Mouse (Mus musculus): ENCODE data around the gene Ppp4r1. TPM values are rescaled to one million over a fixed set of nuclear protein-coding genes. Genes with fewer than 3 reads are reported as not detected.

Gene Ppp4r1
- total RNA-seq, 2 experiments from 2014 or later, result 41.7 to 48.5 TPM

DNA sequence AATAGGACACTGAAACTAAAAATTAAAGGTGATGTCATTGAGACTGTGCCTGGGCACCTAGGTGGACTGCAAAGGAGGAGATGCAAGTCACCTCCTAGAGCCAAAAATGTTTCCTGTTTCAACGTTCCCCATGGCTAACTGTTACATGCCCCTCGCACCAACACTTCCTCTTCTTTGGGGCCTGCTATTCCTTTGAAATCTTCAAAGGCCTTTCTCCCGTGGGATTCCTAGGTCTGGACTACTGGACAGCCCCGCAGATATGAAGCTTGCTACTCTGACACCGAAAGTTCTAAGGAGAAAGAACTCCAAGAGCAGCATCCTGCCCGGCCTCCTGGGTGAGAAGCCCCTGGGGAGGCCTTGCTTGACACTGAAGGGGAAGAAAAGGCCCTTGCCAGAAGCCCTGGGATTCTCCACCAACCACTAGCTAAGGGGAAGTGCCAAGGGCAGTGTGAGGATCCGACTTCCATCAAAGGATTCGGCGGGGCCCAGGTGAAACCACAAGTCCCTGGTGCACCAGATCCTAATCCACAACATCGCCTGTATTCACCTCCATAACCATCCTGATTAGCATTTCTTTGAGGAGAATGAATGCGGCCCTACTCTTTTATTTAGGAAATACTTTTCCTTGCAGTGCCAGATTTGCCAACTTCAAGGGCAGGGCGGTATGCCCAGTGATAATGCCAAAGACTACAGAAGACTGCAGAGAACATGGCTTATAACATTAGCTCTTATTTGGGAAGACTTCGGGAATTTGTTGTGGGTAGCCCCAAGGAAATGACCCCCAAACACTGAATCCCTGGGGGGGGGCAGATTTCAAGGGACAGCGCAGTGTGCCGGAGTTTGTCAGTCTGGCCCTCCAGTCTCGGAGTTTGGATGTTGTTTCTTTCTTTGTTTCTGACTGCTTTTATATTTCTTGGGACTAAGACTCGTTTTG is 11.1 kb upstream of the Ppp4r1 start:
- intact Hi-C loops (cut with DNase I), result loop anchor here (5.0 kb wide), 1 partner anchor 64 kb away; no protein-coding TSS in a partner anchor

GRCm38 (mm10) chr17:65771951-65772934 is 10.1 kb upstream of the Ppp4r1 start, which contains the start of gene Rab31:
Gene Rab31, minus strand, starts transcription at chr17:65772752.
- intact Hi-C loops (cut with DNase I), result loop anchor here (5.0 kb wide), 1 partner anchor 65 kb away; no protein-coding TSS in a partner anchor
- DNase-seq (ENCODE audit: low spot score), result peak; percentile 84

More for the DNA sequence above, 11.1 kb upstream of the Ppp4r1 start:
- DNase-seq (ENCODE audit: low spot score), result no peak

DNA sequence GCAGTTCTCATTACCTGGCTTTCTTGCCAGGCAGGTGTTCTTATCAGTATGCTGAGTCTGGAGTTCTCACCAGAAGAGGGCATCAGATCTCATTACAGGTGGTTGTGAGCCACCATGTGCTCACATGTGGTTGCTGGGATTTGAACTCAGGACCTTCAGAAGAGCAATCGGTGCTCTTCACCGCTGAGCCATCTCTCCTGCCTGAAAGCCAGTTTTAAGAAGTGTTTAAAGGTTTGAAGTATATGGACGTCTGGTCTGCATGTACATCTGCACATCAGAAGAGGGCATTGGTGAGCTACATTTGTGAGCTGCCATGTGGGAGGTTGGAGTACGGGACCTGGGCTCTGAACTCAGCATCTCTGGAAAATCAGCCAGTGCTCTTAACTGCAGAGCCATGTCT is 8.8 kb upstream of the Ppp4r1 start:
- no peak for DNase-seq (ENCODE audit: low spot score)
- intact Hi-C loops (cut with DNase I), result loop anchor here (5.0 kb wide), 1 partner anchor 66 kb away; no protein-coding TSS in a partner anchor

DNA sequence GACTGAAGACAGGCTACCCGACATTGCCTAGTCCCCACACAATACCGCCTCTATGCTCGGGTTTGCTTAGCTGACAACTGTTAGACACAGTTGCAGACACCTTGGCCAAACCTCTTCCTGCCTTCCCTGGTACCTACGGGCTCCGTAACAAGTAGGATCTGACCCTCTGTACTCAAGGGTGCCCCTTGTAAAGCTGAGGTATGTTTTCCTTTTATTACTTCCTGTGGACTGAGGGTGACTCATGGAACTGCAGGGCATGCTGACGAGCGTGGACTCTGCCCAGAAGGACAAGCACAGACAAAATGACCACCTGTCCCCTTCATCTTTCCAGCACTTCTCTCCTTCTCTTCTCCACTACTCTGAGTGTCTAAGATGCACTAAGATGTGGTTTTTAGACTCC is 7.9 kb upstream of the Ppp4r1 start:
- intact Hi-C loops (cut with DNase I), result loop anchor here (5.0 kb wide), 1 partner anchor 67 kb away; no protein-coding TSS in a partner anchor
- DNase-seq (ENCODE audit: low spot score), result no peak

- DNase-seq (ENCODE audit: low spot score), result no peak
These were observed 6.1 kb upstream of the Ppp4r1 start for GRCm38 (mm10) chr17:65776228-65776627.

GRCm38 (mm10) chr17:65777461-65777860 is 4.9 kb upstream of the Ppp4r1 start:
- DNase-seq (ENCODE audit: low spot score), result no peak
- intact Hi-C loops (cut with DNase I), result no loop called here

More at GRCm38 (mm10) chr17:65776228-65776627, 6.1 kb upstream of the Ppp4r1 start:
- intact Hi-C loops (cut with DNase I), result no loop called here

DNA sequence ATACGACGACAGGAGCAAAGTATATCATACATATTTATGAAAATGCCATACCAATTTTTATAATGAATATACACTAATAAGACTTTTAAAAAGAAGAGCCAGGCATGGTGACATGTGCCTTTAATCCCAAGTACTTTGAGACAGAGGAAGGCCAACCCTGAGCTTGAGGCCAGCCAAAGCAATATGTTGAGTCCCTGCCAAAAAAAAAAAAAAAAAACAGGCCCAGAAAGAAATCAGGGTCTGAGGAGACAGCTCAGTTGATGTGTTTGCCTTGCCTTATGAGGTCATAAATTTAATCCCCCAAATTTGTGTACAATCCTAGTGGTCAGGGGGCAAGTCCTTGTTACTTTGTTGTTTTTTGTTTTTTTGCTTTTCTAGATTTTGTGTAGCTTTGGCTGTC is 1.4 kb upstream of the Ppp4r1 start:
- DNase-seq (ENCODE audit: low spot score), result no peak

GRCm38 (mm10) chr17:65783182-65784161 is 1.1 kb downstream of the Ppp4r1 start:
- intact Hi-C loops (cut with DNase I), result loop anchor here (5.0 kb wide), 1 partner anchor 171 kb away; the partner anchor contains the start of gene Vapa
- DNase-seq (ENCODE audit: low spot score), result peak; percentile 59

More for the DNA sequence above, 1.4 kb upstream of the Ppp4r1 start:
- intact Hi-C loops (cut with DNase I), result loop anchor here (5.0 kb wide), 1 partner anchor 169 kb away; the partner anchor contains the start of gene Vapa

DNA sequence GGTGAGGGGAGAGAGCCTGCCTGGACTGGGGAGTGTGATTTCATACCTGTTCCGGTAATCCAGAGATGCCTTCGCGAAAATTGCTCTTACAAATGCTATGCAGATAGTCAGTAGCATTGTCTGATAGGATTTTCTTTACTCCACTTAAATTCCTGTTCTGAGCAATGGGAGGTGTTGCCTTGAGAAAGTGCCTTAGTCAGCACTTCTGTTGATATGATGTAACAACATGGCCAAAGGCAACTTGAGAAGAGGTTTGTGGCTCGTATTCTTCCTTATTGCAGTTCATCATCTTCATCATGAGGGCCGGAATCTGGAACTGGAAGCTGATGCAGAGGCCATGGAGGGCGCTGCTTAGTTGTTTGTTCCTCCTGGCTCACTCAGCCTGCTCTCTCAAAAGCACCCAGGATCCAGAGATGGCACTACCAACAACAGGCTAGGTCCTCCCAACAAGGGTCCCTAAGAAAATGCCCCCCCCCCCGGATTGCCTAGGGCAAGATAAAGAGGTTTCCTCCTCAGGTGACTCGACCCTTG is 2.3 kb downstream of the Ppp4r1 start:
- DNase-seq (ENCODE audit: low spot score), result no peak
- intact Hi-C loops (cut with DNase I), result loop anchor here (5.0 kb wide), 2 partner anchors 77 to 172 kb away; partner anchors contain the start of gene Vapa

DNA sequence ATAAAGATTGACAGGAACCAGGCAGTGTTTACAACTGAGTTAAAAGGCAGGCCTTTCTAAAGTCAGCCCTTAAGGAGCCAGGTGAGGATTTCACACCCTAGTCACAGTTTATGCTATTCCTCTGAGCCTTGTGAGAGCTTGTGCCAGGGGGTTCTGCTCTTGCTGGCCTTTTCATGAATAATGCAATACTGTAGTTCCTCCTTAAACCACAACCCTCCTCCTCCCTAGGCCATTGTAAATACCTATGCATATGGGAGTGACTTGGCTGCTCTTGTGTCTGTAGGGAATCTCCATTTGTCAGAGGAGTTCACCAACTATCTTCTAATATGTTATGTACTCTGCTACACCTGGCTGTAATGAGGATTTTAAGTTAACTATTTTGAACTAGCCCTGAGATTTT is 3.3 kb downstream of the Ppp4r1 start:
- no peak for DNase-seq (ENCODE audit: low spot score)
- intact Hi-C loops (cut with DNase I), result loop anchor here (5.0 kb wide), 1 partner anchor 78 kb away; no protein-coding TSS in a partner anchor

- intact Hi-C loops (cut with DNase I), result loop anchor here (5.0 kb wide), 1 partner anchor 79 kb away; no protein-coding TSS in a partner anchor
- no peak for DNase-seq (ENCODE audit: low spot score)
These were observed 3.9 kb downstream of the Ppp4r1 start for GRCm38 (mm10) chr17:65786225-65786624.

DNA sequence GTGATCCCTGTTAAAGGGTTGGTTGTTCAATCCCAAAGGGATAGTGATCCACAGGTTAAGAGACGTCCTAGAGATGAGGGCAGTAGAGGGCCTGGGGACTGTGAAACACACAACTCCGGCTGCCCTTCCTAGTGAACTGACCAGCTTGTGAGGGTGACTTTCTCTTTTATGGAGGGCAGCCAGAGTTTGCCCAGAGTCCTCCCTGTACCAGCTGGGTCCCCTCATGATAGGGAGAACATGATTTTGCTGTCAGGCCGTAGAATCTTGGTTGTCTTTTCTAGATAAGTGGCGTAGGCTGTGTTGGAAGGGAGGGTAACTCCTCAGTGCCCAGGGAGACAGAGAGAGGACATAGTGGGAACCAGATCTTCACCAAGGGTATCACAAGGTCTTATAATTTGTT is 4.9 kb downstream of the Ppp4r1 start:
- no peak for DNase-seq (ENCODE audit: low spot score)
- intact Hi-C loops (cut with DNase I), result loop anchor here (5.0 kb wide), 1 partner anchor 80 kb away; no protein-coding TSS in a partner anchor

GRCm38 (mm10) chr17:65788542-65789291 is 6.3 kb downstream of the Ppp4r1 start:
- intact Hi-C loops (cut with DNase I), result loop anchor here (5.0 kb wide), 1 partner anchor 81 kb away; no protein-coding TSS in a partner anchor
- peak; percentile 65 for DNase-seq (ENCODE audit: low spot score)

GRCm38 (mm10) chr17:65789576-65789975 is 7.2 kb downstream of the Ppp4r1 start:
- intact Hi-C loops (cut with DNase I), result loop anchor here (5.0 kb wide), 1 partner anchor 82 kb away; no protein-coding TSS in a partner anchor
- DNase-seq (ENCODE audit: low spot score), result no peak

GRCm38 (mm10) chr17:65791161-65791560 is 8.8 kb downstream of the Ppp4r1 start:
- intact Hi-C loops (cut with DNase I), result no loop called here
- DNase-seq (ENCODE audit: low spot score), result no peak

- DNase-seq (ENCODE audit: low spot score), result no peak
- intact Hi-C loops (cut with DNase I), result no loop called here
These were observed 11.0 kb downstream of the Ppp4r1 start for GRCm38 (mm10) chr17:65793307-65793930.
